Mouse (Mus musculus): ENCODE measurements around the gene Olfr713.

- no peak for TF ChIP-seq POLR2A (IDR thresholded peaks at IDR 0.05; ENCODE audit: borderline replicate concordance, control insufficient read depth, low read depth, low read length)
- no peak for TF ChIP-seq CTCF (IDR thresholded peaks at IDR 0.05; ENCODE audit: control insufficient read depth, insufficient read depth, low read length)
Measured at GRCm38 (mm10) chr7:107070681-107071080, 39.7 kb downstream of the Olfr713 start, which contains the start of gene Olfr714.
